Mouse (Mus musculus) telencephalon, adult 2 months (tissue): ENCODE data around the gene Nwd1.
A peak's percentile ranks its signal among the peaks of the same experiment; 100 is the strongest.
"Not testable (repeated sequence)": the region's sequence is repeated elsewhere in the genome, so short reads cannot be mapped to it uniquely, and the experiment has no call there.

Source experiments
- DNase-seq: peaks from one replicate; pipeline ENCODE4 v3.0.0-alpha.2; 2011; ENCODE audit warnings: low read depth, low spot score

The Nwd1 gene

GRCm38 (mm10) chr8:72646060-72646767 lies at the start of gene Nwd1:
Gene Nwd1, plus strand, starts transcription at chr8:72646711.
- peak; percentile 72 for DNase-seq

GRCm38 (mm10) chr8:72642885-72643284 lies 3.6 kb upstream of the Nwd1 start:
- no peak for DNase-seq

GRCm38 (mm10) chr8:72644601-72645000 lies 1.9 kb upstream of the Nwd1 start:
- no peak for DNase-seq

GRCm38 (mm10) chr8:72646768-72647143 lies 245 bp downstream of the Nwd1 start:
- no peak for DNase-seq

- DNase-seq = no peak
Measured at GRCm38 (mm10) chr8:72650697-72651096, 4.2 kb downstream of the Nwd1 start.

- peak; percentile 41 for DNase-seq
Measured at GRCm38 (mm10) chr8:72654565-72655521, 8.3 kb downstream of the Nwd1 start.

GRCm38 (mm10) chr8:72655522-72655912 lies 9.0 kb downstream of the Nwd1 start:
- no peak for DNase-seq

- no peak for DNase-seq
Measured at GRCm38 (mm10) chr8:72659967-72660366, 13.5 kb downstream of the Nwd1 start.

GRCm38 (mm10) chr8:72664107-72664652 lies 17.7 kb downstream of the Nwd1 start:
- no peak for DNase-seq

GRCm38 (mm10) chr8:72664757-72665156 lies 18.2 kb downstream of the Nwd1 start:
- no peak for DNase-seq

GRCm38 (mm10) chr8:72665405-72665804 lies 18.9 kb downstream of the Nwd1 start:
- DNase-seq = no peak

- DNase-seq = no peak
Measured at GRCm38 (mm10) chr8:72668925-72669324, 22.4 kb downstream of the Nwd1 start.

GRCm38 (mm10) chr8:72672802-72673201 lies 26.3 kb downstream of the Nwd1 start:
- no peak for DNase-seq

GRCm38 (mm10) chr8:72674184-72674583 lies 27.7 kb downstream of the Nwd1 start:
- DNase-seq = no peak

- no peak for DNase-seq
Measured at GRCm38 (mm10) chr8:72676436-72676835, 29.9 kb downstream of the Nwd1 start.

- DNase-seq = not testable (repeated sequence)
Measured at GRCm38 (mm10) chr8:72676844-72677243, 30.3 kb downstream of the Nwd1 start.

GRCm38 (mm10) chr8:72677331-72677730 lies 30.8 kb downstream of the Nwd1 start:
- no peak for DNase-seq

- DNase-seq = peak; percentile 61
Measured at GRCm38 (mm10) chr8:72680133-72680532, 33.6 kb downstream of the Nwd1 start.

GRCm38 (mm10) chr8:72682051-72682687 lies 35.7 kb downstream of the Nwd1 start:
- peak; percentile 40 for DNase-seq

- DNase-seq = no peak
Measured at GRCm38 (mm10) chr8:72683010-72683521, 36.6 kb downstream of the Nwd1 start.

GRCm38 (mm10) chr8:72683572-72684099 lies 37.1 kb downstream of the Nwd1 start:
- peak; percentile 39 for DNase-seq
